Mouse (Mus musculus) right cerebral cortex, adult 18-20 months (tissue): ENCODE measurements at regions not wholly inside any gene's neighbourhood (a gene's known extent, or its start where the extent isn't known, plus 50 kb on each side); places are given as distances from the start of the nearest gene placed in this dataset.

Experiments
- DNase-seq: peaks from one replicate; pipeline ENCODE4 v3.0.0; 2022; ENCODE audit warnings: mixed read lengths

DNA sequence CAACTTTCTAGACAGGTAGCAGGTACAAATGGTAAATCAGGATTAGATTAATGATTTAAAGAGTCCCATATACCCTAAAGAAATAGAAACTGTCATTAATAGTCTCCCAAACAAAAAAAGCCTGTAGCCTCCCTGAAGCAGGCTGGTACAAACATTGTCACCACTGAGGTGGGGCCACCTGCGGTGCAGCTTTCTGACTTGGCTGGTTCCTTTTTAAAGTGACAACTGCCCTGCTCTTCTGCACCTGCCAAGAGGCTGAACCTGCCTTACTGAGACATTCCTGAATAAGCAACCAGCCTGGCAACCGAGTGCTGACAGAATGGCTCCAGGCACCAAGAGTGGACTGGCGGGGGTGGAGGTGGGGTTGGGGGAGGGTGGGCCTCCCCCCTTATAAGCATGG, 687.0 kb upstream of the Vrk2 start:
- no peak for DNase-seq

GRCm38 (mm10) chr11:27264253-27264652, 670.5 kb upstream of the Vrk2 start:
- DNase-seq: peak; percentile 50

- DNase-seq: no peak
Measured at GRCm38 (mm10) chr11:27258521-27258920, 664.7 kb upstream of the Vrk2 start.

GRCm38 (mm10) chr11:27235884-27236283, 642.1 kb upstream of the Vrk2 start:
- DNase-seq: no peak

- DNase-seq: no peak
Measured at GRCm38 (mm10) chr11:27226454-27226853, 632.7 kb upstream of the Vrk2 start.

DNA sequence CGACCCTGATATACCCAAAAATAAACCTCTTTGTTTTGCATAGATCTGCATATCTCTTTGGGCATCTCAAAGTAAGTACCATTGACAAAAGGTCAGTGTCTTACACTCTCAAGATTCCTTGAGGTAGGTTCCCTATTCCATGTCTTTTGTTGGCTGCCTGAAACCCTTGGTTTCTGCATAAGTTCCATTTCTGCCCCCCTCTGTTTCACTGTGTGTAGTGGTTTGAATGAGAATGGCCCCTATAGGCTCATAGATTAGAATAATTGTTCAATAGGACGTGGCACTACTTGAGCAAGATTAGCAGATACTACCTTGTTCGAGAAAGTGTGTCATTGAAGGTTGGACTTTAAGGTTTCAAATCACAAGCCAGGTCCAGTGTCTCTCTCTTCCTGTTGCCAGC, 628.6 kb upstream of the Vrk2 start:
- no peak for DNase-seq

- no peak for DNase-seq
Measured at GRCm38 (mm10) chr11:27221956-27222355, 628.2 kb upstream of the Vrk2 start.

DNA sequence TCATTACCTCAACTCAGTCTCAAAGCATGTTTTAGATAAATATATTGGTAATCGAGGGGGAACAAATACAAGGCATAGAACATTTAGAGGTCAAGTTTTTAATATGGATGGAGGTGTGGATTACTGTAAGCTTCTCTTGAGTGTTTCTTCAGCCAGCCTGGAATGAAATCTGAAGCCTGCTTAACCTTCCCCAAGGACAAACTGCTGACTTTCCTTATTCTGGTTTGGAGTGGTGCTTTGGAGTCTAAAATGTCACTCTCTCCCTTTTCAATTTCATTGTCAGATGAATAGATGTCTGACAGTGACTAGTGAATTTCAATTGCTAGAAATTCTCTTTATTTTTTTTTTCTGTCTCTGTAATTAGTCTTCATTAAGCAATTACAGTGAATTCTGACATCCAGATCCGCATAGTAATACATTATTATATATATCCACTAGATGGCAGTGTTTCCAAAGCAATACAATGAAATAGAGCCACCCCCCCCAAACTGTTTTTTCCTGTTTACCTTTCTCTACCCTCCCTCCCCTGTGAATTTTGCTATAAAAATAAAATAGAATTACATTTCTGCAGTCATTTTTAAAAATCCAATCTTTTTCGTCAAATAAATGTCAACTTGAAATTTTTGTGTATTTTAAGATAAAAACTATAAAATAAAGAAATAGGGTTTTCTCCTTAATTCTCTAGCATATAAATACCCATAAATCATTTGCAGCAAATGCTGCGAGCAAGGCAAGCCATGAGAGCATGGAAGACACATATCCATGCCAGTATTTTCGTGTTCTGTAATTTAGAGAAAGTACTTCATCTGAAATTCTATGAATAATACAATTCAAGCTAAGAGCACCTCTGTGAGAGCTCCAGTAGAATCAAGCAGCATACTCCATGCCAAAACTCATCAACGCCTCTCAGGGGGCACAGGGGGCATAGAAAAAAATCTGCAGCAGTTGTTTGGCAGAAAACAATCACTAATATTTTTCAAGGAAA, 626.2 kb upstream of the Vrk2 start:
- DNase-seq: no peak

GRCm38 (mm10) chr11:27215752-27216151, 622.0 kb upstream of the Vrk2 start:
- no peak for DNase-seq

DNA sequence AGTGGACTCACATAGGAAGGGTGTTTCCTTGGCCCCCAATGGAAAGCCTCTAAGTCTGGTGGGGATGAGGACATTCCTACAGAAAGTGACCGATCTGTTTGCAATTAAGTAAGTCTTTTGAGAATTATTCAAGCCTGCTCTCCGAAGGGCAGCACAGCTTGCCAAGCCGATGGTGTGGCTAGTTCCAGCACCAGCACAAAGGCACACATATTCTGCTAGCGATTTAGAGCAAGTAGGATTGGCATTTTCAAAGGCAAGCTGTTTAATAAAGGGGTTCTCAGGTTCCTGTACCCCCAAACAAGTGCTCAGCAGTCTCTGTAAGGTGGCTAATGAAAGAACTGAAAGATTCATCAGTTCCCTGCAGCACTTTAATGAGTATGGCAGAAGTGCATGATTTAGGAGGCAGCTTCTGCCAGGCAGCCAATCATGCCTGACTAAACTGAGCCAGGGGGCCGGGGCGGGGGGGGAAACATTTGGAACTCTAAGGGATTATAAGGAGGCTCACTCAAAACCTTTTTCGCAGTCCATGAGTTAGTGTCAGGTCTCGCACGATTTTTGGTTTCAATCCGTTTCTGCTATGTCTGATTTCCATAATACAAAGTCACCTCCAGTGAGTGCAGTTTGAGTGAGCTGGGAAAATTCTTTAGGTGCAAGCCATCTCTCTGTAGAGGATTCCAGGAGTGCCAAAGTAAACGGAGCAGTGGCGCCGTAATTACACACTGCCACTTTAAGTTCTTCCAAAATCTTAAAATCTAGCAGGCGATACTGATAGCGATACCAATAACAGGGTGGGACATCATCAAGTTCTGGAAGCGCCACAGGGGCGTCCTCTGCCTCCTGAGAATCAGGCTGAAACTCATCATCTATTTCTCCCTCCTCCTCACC, 609.8 kb upstream of the Vrk2 start:
- no peak for DNase-seq

GRCm38 (mm10) chr11:27184035-27184434, 590.2 kb upstream of the Vrk2 start:
- peak; percentile 3 for DNase-seq

DNA sequence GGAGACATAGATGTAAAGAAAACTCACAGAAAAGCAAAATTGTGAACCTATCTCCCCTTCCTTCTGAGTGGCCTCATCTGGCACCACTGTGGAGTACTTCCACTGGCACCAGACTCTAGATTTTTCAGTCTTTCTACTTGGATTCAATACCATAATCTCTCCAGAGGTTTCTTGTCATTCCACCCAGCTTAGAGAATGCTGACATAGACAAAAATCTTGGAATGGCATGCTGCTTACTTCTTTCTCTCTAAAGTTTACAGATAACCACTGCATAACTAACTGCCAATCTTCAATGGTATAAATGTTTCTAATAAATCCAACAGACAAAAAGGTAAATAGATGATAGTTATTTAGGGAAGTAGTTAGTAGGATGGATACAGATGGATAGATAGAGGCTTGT, 589.6 kb upstream of the Vrk2 start:
- no peak for DNase-seq

- no peak for DNase-seq
Measured at GRCm38 (mm10) chr11:27160411-27160810, 566.6 kb upstream of the Vrk2 start.
